ENCODE assay signal across 8 mouse cellular contexts in genomic region chr3:34663701-34664635, GRCm38 (mm10). TPM values are rescaled to one million over a fixed set of nuclear protein-coding genes. Genes with fewer than 3 reads are reported as not detected.
DNase-seq lines count a peak whose midpoint lies in the region; ATAC-seq lines count a peak whose summit lies in the region.

No protein-coding gene starts in this region.

- DNase-seq in lung, postnatal 4 days: no peak
- DNase-seq in neural tube, embryonic 10.5 days (ENCODE audit: extremely low spot score, low spot score): peak; percentile 71
- no peak for DNase-seq in urinary bladder, adult 18-20 months (ENCODE audit: low spot score in 2 of 2)
- DNase-seq in left cerebral cortex, adult 8-10 months (ENCODE audit: low spot score in 2 of 2): no peak
- DNase-seq in kidney, adult 8-10 months: no peak

- H3K4me3 ChIP-seq in lung, embryonic 15.5 days: peak overlapping the region; percentile 34
- peak overlapping the region; percentile 37 for H3K4me3 ChIP-seq in embryonic facial prominence, embryonic 15.5 days (replicated peaks)
- H3K4me3 ChIP-seq in intestine, embryonic 15.5 days (replicated peaks): peak overlapping the region; percentile 29

- H3K27me3 ChIP-seq in lung, embryonic 15.5 days: peaks cover 100% of the 10 kb centered on the region
- peaks cover 94% of the 10 kb centered on the region for H3K27me3 ChIP-seq in embryonic facial prominence, embryonic 15.5 days
- peaks cover 87% of the 10 kb centered on the region for H3K27me3 ChIP-seq in intestine, embryonic 15.5 days (replicated peaks)

- ATAC-seq in lung, embryonic 15.5 days (ENCODE audit: borderline replicate concordance, extremely low read depth, low FRiP score, low TSS enrichment): peak; percentile 40; the same call in 1 of the 2 replicates
- peak; percentile 55 for ATAC-seq in embryonic facial prominence, embryonic 15.5 days (ENCODE audit: insufficient number of reproducible peaks, low FRiP score, low TSS enrichment, low read depth)
- peak; percentile 58 for ATAC-seq in intestine, embryonic 15.5 days

- H3K9me3 ChIP-seq in lung, embryonic 15.5 days: no peaks in the 10 kb centered on the region
- H3K9me3 ChIP-seq in embryonic facial prominence, embryonic 15.5 days (replicated peaks): no peaks in the 10 kb centered on the region
- no peaks in the 10 kb centered on the region for H3K9me3 ChIP-seq in intestine, embryonic 15.5 days

- WGBS in lung, embryonic 15.5 days: under 1% methylated on average over 58 of the region's 58 CpGs
- WGBS in embryonic facial prominence, embryonic 15.5 days: under 1% methylated on average over 58 of the region's 58 CpGs
- 1% methylated on average over 58 of the region's 58 CpGs for WGBS in intestine, embryonic 15.5 days

- 0 out of 2 replicates have a peak overlapping the region, but pooled peaks have one; percentile 6 for H3K9ac ChIP-seq in lung, embryonic 15.5 days
- H3K9ac ChIP-seq in embryonic facial prominence, embryonic 15.5 days: peak overlapping the region; percentile 15; the same call in 1 of the 2 replicates
- no peak overlapping the region for H3K9ac ChIP-seq in intestine, embryonic 15.5 days

- H3K4me1 ChIP-seq in lung, embryonic 15.5 days: peaks cover 17% of the 10 kb centered on the region
- H3K4me1 ChIP-seq in embryonic facial prominence, embryonic 15.5 days: peaks cover 19% of the 10 kb centered on the region
- H3K4me1 ChIP-seq in intestine, embryonic 15.5 days (replicated peaks): peaks cover 16% of the 10 kb centered on the region

- H3K36me3 ChIP-seq in lung, embryonic 15.5 days: no peaks in the 10 kb centered on the region
- no peaks in the 10 kb centered on the region for H3K36me3 ChIP-seq in embryonic facial prominence, embryonic 15.5 days
- H3K36me3 ChIP-seq in intestine, embryonic 15.5 days: no peaks in the 10 kb centered on the region

- H3K27ac ChIP-seq in lung, embryonic 15.5 days: peak overlapping the region; percentile 39; the same call in 1 of the 2 replicates
- peak overlapping the region; percentile 45 for H3K27ac ChIP-seq in embryonic facial prominence, embryonic 15.5 days (replicated peaks)
- H3K27ac ChIP-seq in intestine, embryonic 15.5 days: no peak overlapping the region

- peak overlapping the region; percentile 49 for H3K4me2 ChIP-seq in lung, embryonic 15.5 days
- peak overlapping the region; percentile 48 for H3K4me2 ChIP-seq in embryonic facial prominence, embryonic 15.5 days (replicated peaks)
- peak overlapping the region; percentile 54 for H3K4me2 ChIP-seq in intestine, embryonic 15.5 days (replicated peaks)

RNA-seq across cellular contexts. Expression of gene Sox2, which starts 13.8 kb away (rescaled TPM):
- polyA plus RNA-seq in lung, embryonic 15.5 days (2015; fragmentation: Nextera tagmentation; extraction: Ambion mirVana): 4.1 and 5.3 TPM in 2 replicates
- polyA plus RNA-seq in embryonic facial prominence, embryonic 15.5 days (2015; fragmentation: Nextera tagmentation; extraction: Ambion mirVana): 6.5 and 7.4 TPM in 2 replicates
- polyA plus RNA-seq in intestine, embryonic 15.5 days (2015; fragmentation: Nextera tagmentation; extraction: Ambion mirVana): 0.62 and 0.89 TPM in 2 replicates
- 10 to 100 TPM; 37.0 to 44.0 (median 39.2) TPM for total RNA-seq in left cerebral cortex, adult 8-10 months (2022)
